Mouse (Mus musculus) embryonic facial prominence, embryonic 12.5 days (tissue): ENCODE data around the gene Wdr83os. TPM values are rescaled to one million over a fixed set of nuclear protein-coding genes. Genes with fewer than 3 reads are reported as not detected.
A peak's percentile ranks its signal among the peaks of the same experiment; 100 is the strongest.

Source experiments
- ATAC-seq: fragments of 200-750 bp; cut with Nextera tagmentation; 2 replicates; pipeline ENCODE4 v1.8.0; 2017; ENCODE audit not compliant: insufficient number of reproducible peaks, insufficient read depth, low FRiP score, low TSS enrichment
- H3K27ac ChIP-seq: fragments of 300-500 bp; sonication (generic); 2 replicates; pipeline ENCODE4 v1.5.1; 2016; ENCODE audit warnings: mild to moderate bottlenecking
- H3K27me3 ChIP-seq: fragments of 300-500 bp; sonication (generic); 2 replicates; pipeline ENCODE4 v1.6.1; 2016; ENCODE audit warnings: mild to moderate bottlenecking, moderate library complexity
- H3K36me3 ChIP-seq: fragments of 300-500 bp; sonication (generic); 2 replicates; pipeline ENCODE4 v1.6.1; 2016; ENCODE audit warnings: mild to moderate bottlenecking
- H3K4me1 ChIP-seq: fragments of 300-500 bp; sonication (generic); 2 replicates; pipeline ENCODE4 v1.6.1; 2016
- H3K4me2 ChIP-seq: fragments of 300-500 bp; sonication (generic); replicated peaks from 2 replicates; pipeline ENCODE4 v1.6.1; 2016; ENCODE audit warnings: mild to moderate bottlenecking, moderate library complexity
- H3K4me3 ChIP-seq: fragments of 300-500 bp; sonication (generic); 2 replicates; pipeline ENCODE4 v1.5.1; 2016; ENCODE audit warnings: mild to moderate bottlenecking
- H3K9ac ChIP-seq: fragments of 300-500 bp; sonication (generic); 2 replicates; pipeline ENCODE4 v1.6.1; 2016; ENCODE audit warnings: mild to moderate bottlenecking, moderate library complexity
- H3K9me3 ChIP-seq: fragments of 300-500 bp; sonication (generic); 2 replicates; pipeline ENCODE4 v1.6.1; 2016; ENCODE audit warnings: mild to moderate bottlenecking, moderate library complexity
- WGBS: fragments of 180-500 bp; shearing (Covaris S2); methylation state at CpG from one replicate; pipeline ENCODE4 v1.1.7; 2016; 5-methylcytosine and 5-hydroxymethylcytosine counted together
- polyA plus RNA-seq: library from polyadenylated mRNA; unstranded; fragments of >200 nt; fragmentation: Nextera tagmentation; extraction: Ambion mirVana; gene quantifications from 2 replicates; pipeline ENCODE4 v1.2.1, GENCODE M21; 2016

Wdr83os gene
- 118 and 128 TPM in 2 replicates for polyA plus RNA-seq

- Histone ChIP-seq H3K27me3 (no peaks in the 10 kb centered on the region), H3K4me1 (peaks cover 28% of the 10 kb centered on the region), H3K9me3 (no peaks in the 10 kb centered on the region), H3K9ac (peak within 1 kb of the TSS; percentile 92), H3K36me3 (peaks cover 22% of the 10 kb centered on the region), H3K4me2 (peak within 1 kb of the TSS; percentile 93), H3K4me3 (peak within 1 kb of the TSS; percentile 94), H3K27ac (0 out of 2 replicates have a peak within 1 kb of the TSS, but pooled peaks have one; percentile 8)
- WGBS: under 1% methylated on average over 30 of the region's 30 CpGs
- peak; percentile 1; the same call in 1 of the 2 replicates for ATAC-seq
Measured at GRCm38 (mm10) chr8:85080532-85081215, at the start of gene Wdr83os. Gene Wdr83os, plus strand, starts transcription at chr8:85080740.

GRCm38 (mm10) chr8:85032622-85033311, 47.8 kb upstream of the Wdr83os start:
- ATAC-seq: no peak
- H3K9ac ChIP-seq: no peak overlapping the region
- H3K4me3 ChIP-seq: no peak overlapping the region
- no peak overlapping the region for H3K4me2 ChIP-seq
- H3K36me3 ChIP-seq: peaks cover 48% of the 10 kb centered on the region
- 86% methylated on average over 4 of the region's 4 CpGs for WGBS
- H3K27ac ChIP-seq: no peak overlapping the region
- no peaks in the 10 kb centered on the region for H3K9me3 ChIP-seq
- peaks cover 23% of the 10 kb centered on the region for H3K4me1 ChIP-seq
- H3K27me3 ChIP-seq: no peaks in the 10 kb centered on the region

- Histone ChIP-seq H3K9me3 (no peaks in the 10 kb centered on the region), H3K4me3 (no peak overlapping the region), H3K36me3 (peaks cover 46% of the 10 kb centered on the region), H3K9ac (no peak overlapping the region), H3K27me3 (no peaks in the 10 kb centered on the region), H3K27ac (no peak overlapping the region), H3K4me2 (no peak overlapping the region), H3K4me1 (peaks cover 20% of the 10 kb centered on the region)
- 51% methylated on average over 1 of the region's 1 CpGs for WGBS
- ATAC-seq: no peak
Measured at GRCm38 (mm10) chr8:85033867-85034266, 46.7 kb upstream of the Wdr83os start.

- peak overlapping the region; percentile 78 for H3K4me2 ChIP-seq
- no peak for ATAC-seq
- no peaks in the 10 kb centered on the region for H3K27me3 ChIP-seq
- H3K4me3 ChIP-seq: peak overlapping the region; percentile 87
- WGBS: 4% methylated on average over 13 of the region's 13 CpGs
- peak overlapping the region; percentile 72 for H3K9ac ChIP-seq
- peaks cover 19% of the 10 kb centered on the region for H3K4me1 ChIP-seq
- no peaks in the 10 kb centered on the region for H3K9me3 ChIP-seq
- H3K27ac ChIP-seq: 0 out of 2 replicates have a peak overlapping the region, but pooled peaks have one; percentile 100
- H3K36me3 ChIP-seq: peaks cover 37% of the 10 kb centered on the region
Measured at GRCm38 (mm10) chr8:85034764-85035163, 45.8 kb upstream of the Wdr83os start.

GRCm38 (mm10) chr8:85035165-85035727, 45.3 kb upstream of the Wdr83os start:
- no peaks in the 10 kb centered on the region for H3K27me3 ChIP-seq
- H3K36me3 ChIP-seq: peaks cover 37% of the 10 kb centered on the region
- peak overlapping the region; percentile 87 for H3K4me3 ChIP-seq
- no peaks in the 10 kb centered on the region for H3K9me3 ChIP-seq
- ATAC-seq: no peak
- WGBS: 7% methylated on average over 12 of the region's 12 CpGs
- peak overlapping the region; percentile 72 for H3K9ac ChIP-seq
- peak overlapping the region; percentile 100 for H3K27ac ChIP-seq
- peak overlapping the region; percentile 78 for H3K4me2 ChIP-seq
- peaks cover 19% of the 10 kb centered on the region for H3K4me1 ChIP-seq

- Histone ChIP-seq H3K27me3 (no peaks in the 10 kb centered on the region), H3K4me1 (peaks cover 19% of the 10 kb centered on the region), H3K9me3 (no peaks in the 10 kb centered on the region), H3K4me2 (peak overlapping the region; percentile 78), H3K27ac (peak overlapping the region; percentile 100), H3K36me3 (peaks cover 38% of the 10 kb centered on the region), H3K9ac (peak overlapping the region; percentile 72), H3K4me3 (peak overlapping the region; percentile 87)
- WGBS: under 1% methylated on average over 15 of the region's 15 CpGs
- ATAC-seq: no peak
Measured at GRCm38 (mm10) chr8:85035728-85036310, 44.7 kb upstream of the Wdr83os start.

- Histone ChIP-seq H3K9ac (peak overlapping the region; percentile 72), H3K9me3 (no peaks in the 10 kb centered on the region), H3K4me2 (peak overlapping the region; percentile 78), H3K4me1 (peaks cover 19% of the 10 kb centered on the region), H3K27ac (peak overlapping the region; percentile 100), H3K36me3 (peaks cover 40% of the 10 kb centered on the region), H3K27me3 (no peaks in the 10 kb centered on the region), H3K4me3 (peak overlapping the region; percentile 87)
- ATAC-seq: no peak
- under 1% methylated on average over 9 of the region's 9 CpGs for WGBS
Measured at GRCm38 (mm10) chr8:85036381-85036717, 44.2 kb upstream of the Wdr83os start.

GRCm38 (mm10) chr8:85036718-85037365, 43.7 kb upstream of the Wdr83os start, which contains the start of gene Tnpo2:
Gene Tnpo2, plus strand, starts transcription at chr8:85036915.
- Histone ChIP-seq H3K36me3 (peaks cover 40% of the 10 kb centered on the region), H3K9ac (peak within 1 kb of the TSS; percentile 96)
- ATAC-seq: peak; percentile 81

GRCm38 (mm10) chr8:85037366-85037680, 43.2 kb upstream of the Wdr83os start:
- no peaks in the 10 kb centered on the region for H3K9me3 ChIP-seq
- H3K4me2 ChIP-seq: peak overlapping the region; percentile 91
- peak overlapping the region; percentile 96 for H3K9ac ChIP-seq
- WGBS: 1% methylated on average over 14 of the region's 14 CpGs
- H3K4me1 ChIP-seq: peaks cover 19% of the 10 kb centered on the region
- H3K27me3 ChIP-seq: no peaks in the 10 kb centered on the region
- H3K36me3 ChIP-seq: peaks cover 40% of the 10 kb centered on the region
- peak overlapping the region; percentile 87 for H3K4me3 ChIP-seq
- peak overlapping the region; percentile 100 for H3K27ac ChIP-seq
- peak; percentile 69 for ATAC-seq

More at GRCm38 (mm10) chr8:85036718-85037365, 43.7 kb upstream of the Wdr83os start, which contains the start of gene Tnpo2:
- peaks cover 19% of the 10 kb centered on the region for H3K4me1 ChIP-seq
- H3K4me3 ChIP-seq: peak within 1 kb of the TSS; percentile 87
- peak within 1 kb of the TSS; percentile 91 for H3K4me2 ChIP-seq
- H3K9me3 ChIP-seq: no peaks in the 10 kb centered on the region
- peak within 1 kb of the TSS; percentile 100 for H3K27ac ChIP-seq
- no peaks in the 10 kb centered on the region for H3K27me3 ChIP-seq
- WGBS: under 1% methylated on average over 59 of the region's 59 CpGs

- peak overlapping the region; percentile 100 for H3K27ac ChIP-seq
- H3K9me3 ChIP-seq: no peaks in the 10 kb centered on the region
- peak overlapping the region; percentile 91 for H3K4me2 ChIP-seq
- ATAC-seq: 0 out of 2 replicates have a peak, but pooled peaks have one; percentile 2
- under 1% methylated on average over 57 of the region's 57 CpGs for WGBS
- H3K27me3 ChIP-seq: no peaks in the 10 kb centered on the region
- peak overlapping the region; percentile 87 for H3K4me3 ChIP-seq
- H3K9ac ChIP-seq: peak overlapping the region; percentile 96
- peaks cover 38% of the 10 kb centered on the region for H3K36me3 ChIP-seq
- H3K4me1 ChIP-seq: peaks cover 19% of the 10 kb centered on the region
Measured at GRCm38 (mm10) chr8:85037681-85038531, 42.6 kb upstream of the Wdr83os start.
